Mouse (Mus musculus) olfactory bulb, adult 2 months (tissue): ENCODE measurements at regions not wholly inside any gene's neighbourhood (a gene's known extent, or its start where the extent isn't known, plus 50 kb on each side); places are given as distances from the start of the nearest gene placed in this dataset.

Source experiments
- H3K27ac ChIP-seq: fragments of 200-500 bp; 2 replicates; pipeline ENCODE4 v1.5.1; 2012; ENCODE audit warnings: low read depth, low read length; ENCODE audit not compliant: insufficient read depth
- H3K4me1 ChIP-seq: fragments of 200-500 bp; 2 replicates; pipeline ENCODE4 v1.6.1; 2012; ENCODE audit warnings: low read length; ENCODE audit not compliant: control insufficient read depth, insufficient read depth
- H3K4me3 ChIP-seq: fragments of 200-500 bp; 2 replicates; pipeline ENCODE4 v1.5.1; 2012; ENCODE audit warnings: mild to moderate bottlenecking, low read depth, low read length, moderate library complexity; ENCODE audit not compliant: insufficient read depth
- CTCF ChIP-seq: fragments of 200-500 bp; IDR thresholded peaks from 2 replicates; pipeline ENCODE4 v1.5.1; 2012; ENCODE audit warnings: low read depth, mild to moderate bottlenecking, low read length, moderate library complexity; ENCODE audit not compliant: insufficient read depth
- POLR2A ChIP-seq: fragments of 200-500 bp; IDR thresholded peaks from 2 replicates; pipeline ENCODE4 v1.6.1; 2012; ENCODE audit warnings: mild to moderate bottlenecking, low read depth, low read length, moderate library complexity; ENCODE audit not compliant: insufficient read depth
- WGBS: fragments of 180-500 bp; shearing (Covaris S2); methylation state at CpG from one replicate; pipeline ENCODE4 v1.1.7; 2018; 5-methylcytosine and 5-hydroxymethylcytosine counted together

DNA sequence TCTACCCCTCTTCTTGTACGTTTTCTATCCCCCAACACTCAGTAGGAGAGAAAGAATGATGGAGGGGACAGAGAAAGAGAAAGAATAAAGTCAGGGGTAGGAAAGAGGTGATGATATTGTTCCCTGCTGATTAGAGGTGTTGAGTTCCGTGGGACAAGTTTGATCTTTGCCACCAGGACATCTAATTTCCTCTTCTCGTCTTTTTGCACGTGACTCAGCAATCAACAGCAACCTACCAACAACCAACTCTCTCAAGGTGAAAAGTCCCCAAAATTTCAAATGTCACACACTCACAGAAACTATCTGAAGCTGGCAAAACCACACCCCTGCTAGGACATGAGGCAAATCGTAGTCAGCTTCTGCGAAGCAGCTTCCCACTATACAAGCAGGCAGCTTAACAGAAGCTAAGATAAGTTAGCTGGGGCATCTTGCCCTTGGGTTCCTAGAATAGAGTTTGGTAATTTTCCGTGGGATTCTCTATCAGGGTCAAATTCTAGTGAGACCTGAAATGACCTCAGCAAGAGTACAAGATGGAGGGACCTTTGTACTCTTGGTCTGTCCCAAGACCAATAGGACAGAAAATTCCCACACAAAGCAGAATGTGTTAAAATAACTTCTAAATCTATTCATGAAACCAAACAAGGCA lies 553.8 kb downstream of the Gm19410 start:
- WGBS = 78% methylated on average over 7 of the region's 7 CpGs
- Histone ChIP-seq H3K27ac (no peak overlapping the region), H3K4me1 (no peaks in the 10 kb centered on the region), H3K4me3 (no peak overlapping the region)
- TF ChIP-seq POLR2A (no peak), CTCF (no peak)

DNA sequence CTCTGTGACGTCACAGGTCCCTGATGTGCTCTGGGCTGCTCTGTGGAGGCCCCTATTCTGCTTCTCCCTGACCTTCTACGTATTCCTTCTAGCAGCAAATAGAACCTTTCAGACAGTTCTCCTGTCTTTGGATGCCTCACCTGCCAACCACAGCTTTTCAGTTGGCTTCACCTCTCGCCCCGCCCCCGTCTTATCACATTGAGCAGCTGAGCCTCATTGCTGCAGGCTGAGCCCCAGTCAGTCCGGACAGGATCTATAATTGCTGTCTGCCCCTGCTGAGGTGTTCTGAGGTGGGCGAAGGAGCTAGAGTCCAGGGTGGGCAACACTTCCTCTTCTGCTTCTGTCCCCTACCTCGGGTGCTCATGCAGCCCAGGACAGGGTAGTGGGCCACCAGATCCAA lies 556.5 kb downstream of the Gm19410 start:
- WGBS = 86% methylated on average over 8 of the region's 8 CpGs
- TF ChIP-seq CTCF (no peak), POLR2A (no peak)
- no peaks in the 10 kb centered on the region for H3K4me1 ChIP-seq
- no peak overlapping the region for H3K4me3 ChIP-seq
- H3K27ac ChIP-seq = no peak overlapping the region

DNA sequence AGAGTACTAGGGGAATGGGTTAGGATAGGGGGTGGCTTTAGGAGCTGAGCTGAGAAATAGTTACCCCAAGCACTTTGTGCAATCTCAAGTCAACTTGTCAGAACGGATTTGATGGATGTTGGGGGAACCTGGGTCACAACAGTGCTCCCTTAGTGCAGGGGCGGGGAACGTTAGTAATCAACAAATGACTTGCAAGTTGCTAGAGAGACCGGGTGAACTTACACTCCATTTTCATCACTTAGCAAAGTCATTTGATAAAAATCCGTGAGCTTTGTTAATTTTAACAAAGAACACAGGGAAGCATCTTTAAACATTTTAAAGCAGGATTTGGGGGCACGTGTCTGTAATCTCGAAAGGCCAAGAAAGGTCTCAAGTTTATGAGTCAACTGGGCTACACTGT lies 557.0 kb downstream of the Gm19410 start:
- Histone ChIP-seq H3K27ac (no peak overlapping the region), H3K4me1 (no peaks in the 10 kb centered on the region), H3K4me3 (no peak overlapping the region)
- 87% methylated on average over 7 of the region's 7 CpGs for WGBS
- no peak for TF ChIP-seq POLR2A
- no peak for TF ChIP-seq CTCF

DNA sequence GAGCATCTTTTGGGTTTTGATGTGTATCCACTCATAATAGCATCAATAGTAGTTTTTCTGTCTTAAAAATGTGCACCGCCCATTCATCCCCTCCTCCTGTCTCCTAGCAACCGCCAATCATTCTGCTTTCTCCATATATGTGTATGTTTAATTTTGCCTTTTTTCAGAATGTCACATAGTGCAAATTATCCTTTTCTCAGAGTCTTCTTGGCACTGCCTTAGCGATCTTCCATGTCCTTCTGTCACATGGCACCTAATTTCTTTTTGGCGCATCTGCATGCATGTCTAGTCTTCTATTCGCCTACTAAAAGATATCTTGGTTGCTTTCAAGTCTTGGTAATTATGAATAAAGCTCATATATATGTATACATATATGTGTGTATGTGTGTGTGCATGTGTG lies 573.0 kb downstream of the Gm19410 start:
- Histone ChIP-seq H3K27ac (no peak overlapping the region), H3K4me1 (no peaks in the 10 kb centered on the region), H3K4me3 (no peak overlapping the region)
- TF ChIP-seq POLR2A = no peak
- no peak for TF ChIP-seq CTCF
- WGBS = 96% methylated on average over 5 of the region's 5 CpGs

DNA sequence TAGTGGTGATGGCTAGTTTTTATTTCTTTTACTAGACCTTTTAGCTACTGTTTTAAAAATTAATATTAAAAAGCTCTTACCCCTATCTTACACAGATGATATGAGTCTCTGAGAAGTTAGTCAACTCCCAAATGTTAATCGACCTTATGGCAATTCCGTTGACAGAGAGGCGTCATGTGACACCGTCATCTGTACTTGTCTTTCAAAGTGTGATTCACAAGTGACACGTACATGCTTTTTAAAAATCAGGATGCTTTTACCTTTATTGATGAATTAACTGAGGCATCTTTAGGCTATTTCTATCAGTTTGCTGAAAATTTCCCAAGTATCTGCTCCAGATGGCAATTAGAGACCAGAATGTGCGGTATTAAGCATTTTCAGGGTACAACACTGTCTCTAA lies 573.9 kb downstream of the Gm19410 start:
- TF ChIP-seq CTCF = no peak
- TF ChIP-seq POLR2A = no peak
- no peaks in the 10 kb centered on the region for H3K4me1 ChIP-seq
- no peak overlapping the region for H3K4me3 ChIP-seq
- 82% methylated on average over 6 of the region's 6 CpGs for WGBS
- no peak overlapping the region for H3K27ac ChIP-seq

DNA sequence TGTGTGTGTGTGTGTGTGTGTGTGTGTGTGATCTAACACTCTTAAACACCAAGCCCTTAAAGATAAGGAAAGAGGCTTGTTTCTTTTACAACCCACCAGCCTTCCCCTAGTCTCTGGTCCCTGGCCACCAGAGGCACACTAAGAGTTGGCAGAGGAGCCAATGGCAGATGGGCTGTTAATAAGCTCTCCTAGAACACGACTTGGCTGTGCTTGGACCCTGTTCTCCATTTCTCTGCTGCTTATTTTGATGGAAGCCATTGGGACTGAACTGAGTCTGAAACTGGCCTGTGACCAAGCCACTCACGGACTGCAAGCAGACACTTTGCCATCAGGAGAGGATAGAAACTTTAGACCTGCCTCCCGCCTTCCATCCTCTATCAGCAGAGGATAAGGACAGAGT lies 574.9 kb downstream of the Gm19410 start:
- no peak overlapping the region for H3K4me3 ChIP-seq
- TF ChIP-seq CTCF = no peak
- TF ChIP-seq POLR2A = no peak
- H3K4me1 ChIP-seq = no peaks in the 10 kb centered on the region
- no peak overlapping the region for H3K27ac ChIP-seq
- 72% methylated on average over 3 of the region's 3 CpGs for WGBS

DNA sequence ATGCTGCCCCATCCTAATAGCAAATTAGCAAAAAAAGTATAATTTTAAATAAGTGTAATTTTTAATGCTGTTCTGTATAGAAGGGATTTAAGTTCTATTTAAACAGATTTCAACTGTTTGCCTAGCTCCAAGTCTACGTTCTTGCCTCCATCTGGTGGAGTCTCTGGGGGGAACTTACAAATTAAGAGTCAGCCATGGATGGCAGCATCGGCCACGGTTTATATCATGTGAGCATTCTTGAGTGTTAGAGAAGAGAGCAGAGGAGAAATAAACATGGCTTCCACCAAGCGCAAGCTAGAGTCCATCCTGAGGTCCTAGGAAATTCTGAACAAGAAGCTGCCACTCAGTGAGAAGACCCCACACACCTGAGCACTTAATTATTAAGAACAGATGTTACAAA lies 576.4 kb downstream of the Gm19410 start:
- no peak for TF ChIP-seq CTCF
- Histone ChIP-seq H3K4me1 (no peaks in the 10 kb centered on the region), H3K27ac (no peak overlapping the region), H3K4me3 (no peak overlapping the region)
- WGBS = 73% methylated on average over 4 of the region's 4 CpGs

DNA sequence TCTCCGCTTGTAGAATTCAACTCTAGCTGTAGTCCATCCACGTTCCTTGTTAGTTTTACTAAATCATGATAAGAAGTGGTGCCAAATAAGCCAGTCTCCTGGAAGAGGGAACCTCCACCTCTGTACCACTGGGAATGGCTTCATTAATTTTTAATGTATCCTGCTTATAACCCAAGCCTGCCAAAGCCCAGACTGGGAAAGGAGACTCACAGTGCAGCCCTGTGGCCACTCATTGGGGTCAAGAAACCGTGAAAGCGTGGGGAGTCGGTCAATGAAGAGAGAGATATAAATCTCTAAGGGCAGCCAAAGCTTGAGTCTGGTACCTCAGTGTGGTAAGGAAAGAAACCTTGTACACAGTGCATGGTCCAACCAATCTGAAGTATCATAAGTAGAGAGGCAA lies 577.1 kb downstream of the Gm19410 start:
- WGBS = 92% methylated on average over 5 of the region's 5 CpGs
- Histone ChIP-seq H3K4me3 (no peak overlapping the region), H3K4me1 (no peaks in the 10 kb centered on the region), H3K27ac (no peak overlapping the region)
- TF ChIP-seq POLR2A (no peak), CTCF (no peak)

DNA sequence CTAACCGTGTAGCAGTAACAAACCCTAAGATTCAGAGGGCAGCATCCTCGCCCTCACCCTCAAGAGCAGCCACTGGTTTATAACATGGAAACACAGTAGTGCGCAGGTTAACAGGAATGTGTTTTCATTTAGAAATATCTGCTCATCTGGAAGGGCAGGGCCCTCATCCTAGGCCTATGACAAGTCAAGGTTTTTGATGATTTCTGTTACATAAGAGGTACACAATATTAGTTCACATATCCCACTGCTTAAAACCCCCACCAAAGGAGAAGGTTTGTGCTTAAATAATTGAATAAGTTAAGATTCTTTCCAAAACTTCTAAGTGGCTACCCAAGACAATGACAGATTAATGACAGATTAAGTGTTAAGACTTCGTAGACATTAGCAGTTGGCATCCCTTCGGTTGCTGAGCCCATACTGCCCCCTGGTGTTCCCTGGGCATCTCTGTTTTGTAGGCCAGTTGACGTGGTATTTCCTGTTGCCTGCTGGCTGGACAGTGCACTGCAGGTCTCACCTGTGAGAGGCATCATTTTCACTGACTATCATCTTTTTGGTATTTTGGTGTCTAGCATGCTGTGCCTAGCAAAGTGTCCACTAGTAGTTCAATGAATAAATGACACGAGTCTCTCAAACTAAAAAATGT lies 581.2 kb downstream of the Gm19410 start:
- WGBS = 55% methylated on average over 7 of the region's 7 CpGs
- H3K27ac ChIP-seq = no peak overlapping the region
- no peak for TF ChIP-seq POLR2A
- peak; percentile 56; the same call in 1 of the 2 replicates for TF ChIP-seq CTCF
- H3K4me1 ChIP-seq = no peaks in the 10 kb centered on the region
- H3K4me3 ChIP-seq = no peak overlapping the region
